Mouse (Mus musculus) bone marrow macrophage, adult 2 months (primary cell): ENCODE data around the gene Epha8.

Experiments
- CTCF ChIP-seq: IDR thresholded peaks from 2 replicates; pipeline ENCODE4 v1.5.1; 2012; ENCODE audit warnings: low read depth, mild to moderate bottlenecking, low read length, moderate library complexity
- POLR2A ChIP-seq: IDR thresholded peaks from 2 replicates; pipeline ENCODE4 v1.6.1; 2012; ENCODE audit warnings: mild to moderate bottlenecking, low read depth, low read length, borderline replicate concordance

GRCm38 (mm10) chr4:136887714-136888113 lies 68.9 kb downstream of the Epha8 start:
- TF ChIP-seq CTCF = no peak
- TF ChIP-seq POLR2A = no peak
